Mouse (Mus musculus): ENCODE data around the gene Arhgef26.

DNA sequence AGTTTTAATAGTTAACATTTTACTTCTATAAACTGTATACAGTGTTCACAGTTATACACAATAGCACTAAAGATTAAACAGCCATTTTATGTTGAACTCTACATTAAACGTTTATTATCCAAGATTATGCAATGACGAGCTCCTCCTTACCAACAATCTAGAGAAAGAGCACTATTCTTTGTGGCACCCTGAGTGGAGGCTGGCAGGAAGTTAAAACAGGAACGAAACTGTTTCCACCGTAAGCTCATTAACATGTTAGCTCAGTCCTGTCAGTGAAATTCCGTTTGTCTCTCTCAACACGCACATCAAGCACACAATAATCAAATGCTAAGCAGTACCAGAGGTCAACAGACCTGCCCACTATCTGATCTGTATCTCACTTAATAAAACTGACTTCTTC is 154.4 kb downstream of the Arhgef26 start:
- no peak for TF ChIP-seq CTCF (IDR thresholded peaks at IDR 0.05; ENCODE audit: low read depth, low read length)
- TF ChIP-seq POLR2A (IDR thresholded peaks at IDR 0.05; ENCODE audit: extremely low read depth, insufficient read depth, low read length) = no peak

Measured in liver, adult 2 months (tissue).